Mouse (Mus musculus) CH12.LX (cell line): ENCODE results near the gene Dmbx1. TPM values are rescaled to one million over a fixed set of nuclear protein-coding genes. Genes with fewer than 3 reads are reported as not detected.

ENCODE experiments used
- DNase-seq: peaks from one replicate; pipeline ENCODE4 v3.0.0-alpha.2; 2013; ENCODE audit errors: extremely low read depth
- H3K27ac ChIP-seq: 2 replicates; pipeline ENCODE4 v1.5.1; 2012; ENCODE audit warnings: low read depth, mild to moderate bottlenecking, control low read depth, moderate library complexity; ENCODE audit not compliant: insufficient read depth
- H3K27me3 ChIP-seq: replicated peaks from 2 replicates; pipeline ENCODE3; 2012; ENCODE audit warnings: inconsistent platforms
- H3K36me3 ChIP-seq, 2 experiments: replicated peaks in 1 of 2; 2 replicates each; pipeline versions ENCODE3 to v1.6.1; 2012; ENCODE audit warnings: inconsistent platforms in 1 of 2, low read length in 1 of 2, mild to moderate bottlenecking in 1 of 2, mixed read lengths in 1 of 2, moderate library complexity in 1 of 2; ENCODE audit not compliant: control insufficient read depth in 1 of 2, insufficient read depth in 1 of 2
- H3K4me1 ChIP-seq, 2 experiments: 2 replicates each; pipeline ENCODE4 v1.6.1; 2012; ENCODE audit warnings: inconsistent platforms in 1 of 2, moderate library complexity in 1 of 2; ENCODE audit not compliant: insufficient read depth in 2 of 2, control insufficient read depth in 1 of 2
- H3K4me2 ChIP-seq: 2 replicates; pipeline ENCODE4 v1.6.1; 2012; ENCODE audit warnings: low read depth, mild to moderate bottlenecking, control low read depth; ENCODE audit not compliant: poor library complexity, insufficient read depth, severe bottlenecking
- H3K4me3 ChIP-seq, 3 experiments: fragments of 150-350 bp in 1 of 3; sonication (generic) in 1 of 3; replicated peaks in 1 of 3; 2 replicates each; pipeline versions ENCODE3 to v1.5.1; 2011 to 2012; ENCODE audit warnings: low read depth in 2 of 3, low read length in 2 of 3, mild to moderate bottlenecking in 2 of 3, moderate library complexity in 2 of 3, control low read depth in 1 of 3, improper control_type of control experiment in 1 of 3, inconsistent platforms in 1 of 3, mixed read lengths in 1 of 3; ENCODE audit not compliant: poor library complexity in 1 of 3
- H3K79me2 ChIP-seq: replicated peaks from 2 replicates; pipeline ENCODE4 v1.6.1; 2012; ENCODE audit warnings: mild to moderate bottlenecking, moderate library complexity; ENCODE audit not compliant: control insufficient read depth, poor library complexity, insufficient read depth, severe bottlenecking; ENCODE audit errors: extremely low read depth
- H3K9ac ChIP-seq: 2 replicates; pipeline ENCODE4 v1.6.1; 2012; ENCODE audit warnings: low read depth, mild to moderate bottlenecking, control low read depth, moderate library complexity; ENCODE audit not compliant: insufficient read depth
- H3K9me3 ChIP-seq: replicated peaks from 2 replicates; pipeline ENCODE3; 2012; ENCODE audit warnings: low read length, inconsistent platforms, mixed read lengths
- EP300 ChIP-seq: IDR thresholded peaks from 2 replicates; pipeline ENCODE4 v1.6.1; 2011; ENCODE audit warnings: low read length, improper control_type of control experiment
- ETS1 ChIP-seq: conservative IDR thresholded peaks from 2 replicates; pipeline ENCODE4 v1.6.1; 2012; ENCODE audit warnings: low read depth, mild to moderate bottlenecking, inconsistent platforms, low read length, improper control_type of control experiment, moderate library complexity
- HCFC1 ChIP-seq: IDR thresholded peaks from 2 replicates; pipeline ENCODE4 v1.6.1; 2012; ENCODE audit warnings: low read depth, mild to moderate bottlenecking, inconsistent platforms, low read length, improper control_type of control experiment
- IRF4 ChIP-seq: IDR thresholded peaks from 2 replicates; pipeline ENCODE4 v1.6.1; 2014; ENCODE audit warnings: low read depth, mild to moderate bottlenecking, inconsistent platforms, low read length, improper control_type of control experiment
- MAX ChIP-seq: IDR thresholded peaks from 2 replicates; pipeline ENCODE4 v1.6.1; 2011; ENCODE audit warnings: low read length, improper control_type of control experiment
- MEF2A ChIP-seq: IDR thresholded peaks from 2 replicates; pipeline ENCODE4 v1.6.1; 2014; ENCODE audit warnings: low read depth, mild to moderate bottlenecking, inconsistent platforms, low read length, improper control_type of control experiment, borderline replicate concordance
- MXI1 ChIP-seq: IDR thresholded peaks from 2 replicates; pipeline ENCODE4 v1.6.1; 2011; ENCODE audit warnings: mild to moderate bottlenecking, low read depth, low read length, improper control_type of control experiment
- NRF1 ChIP-seq: IDR thresholded peaks from 2 replicates; pipeline ENCODE4 v1.6.1; 2014; ENCODE audit warnings: low read depth, mild to moderate bottlenecking, inconsistent platforms, low read length, improper control_type of control experiment, moderate library complexity
- PAX5 ChIP-seq: IDR thresholded peaks from 2 replicates; pipeline ENCODE4 v1.6.1; 2012; ENCODE audit warnings: low read length, inconsistent platforms, mixed read lengths
- POLR2A ChIP-seq: IDR thresholded peaks from 2 replicates; pipeline ENCODE4 v1.6.1; 2011; ENCODE audit warnings: low read depth, mild to moderate bottlenecking, improper control_type of control experiment, low read length
- POLR2AphosphoS2 ChIP-seq: IDR thresholded peaks from 2 replicates; pipeline ENCODE4 v1.6.1; 2011; ENCODE audit warnings: low read depth, low read length, improper control_type of control experiment
- RCOR1 ChIP-seq: conservative IDR thresholded peaks from 2 replicates; pipeline ENCODE4 v1.6.1; 2012; ENCODE audit warnings: low read depth, mild to moderate bottlenecking, inconsistent platforms, low read length, improper control_type of control experiment
- TBP ChIP-seq: conservative IDR thresholded peaks from 2 replicates; pipeline ENCODE4 v1.6.1; 2011; ENCODE audit warnings: low read depth, low read length, improper control_type of control experiment
- TCF12 ChIP-seq: IDR thresholded peaks from 2 replicates; pipeline ENCODE4 v1.6.1; 2014; ENCODE audit warnings: low read depth, mild to moderate bottlenecking, inconsistent platforms, low read length, improper control_type of control experiment
- USF1 ChIP-seq: IDR thresholded peaks from 2 replicates; pipeline ENCODE4 v1.6.1; 2014; ENCODE audit warnings: low read depth, mild to moderate bottlenecking, inconsistent platforms, low read length, improper control_type of control experiment
- USF2 ChIP-seq: conservative IDR thresholded peaks from 2 replicates; pipeline ENCODE4 v1.6.1; 2011; ENCODE audit warnings: low read depth, low read length, improper control_type of control experiment
- ZC3H11A ChIP-seq: IDR thresholded peaks from 2 replicates; pipeline ENCODE4 v1.6.1; 2012; ENCODE audit warnings: low read depth, mild to moderate bottlenecking, inconsistent platforms, low read length, improper control_type of control experiment
- ZMIZ1 ChIP-seq: IDR thresholded peaks from 2 replicates; pipeline ENCODE4 v1.6.1; 2012; ENCODE audit warnings: low read depth, mild to moderate bottlenecking, inconsistent platforms, low read length, improper control_type of control experiment
- ZNF384 ChIP-seq: IDR thresholded peaks from 2 replicates; pipeline ENCODE4 v1.6.1; 2012; ENCODE audit warnings: low read depth, low read length, improper control_type of control experiment, inconsistent platforms
- dilution Hi-C: fragments of 300-500 bp; cut with MboI; formaldehyde crosslinking; loops from 2 replicates; pipeline ENCODE4 v1.14.3; 2020; ENCODE audit warnings: low sequenced_read_pairs; ENCODE audit not compliant: extremely low pct_unique_long_range_greater_than_20kb, extremely low pct_ligation_motif_present
- in situ Hi-C: fragments of 300-500 bp; cut with MboI; formaldehyde crosslinking; loops from 3 replicates; pipeline ENCODE4 v1.14.3; 2019; ENCODE audit warnings: low sequenced_read_pairs, low pct_ligation_motif_present, low pct_unique_long_range_greater_than_20kb, mixed read lengths
- polyA plus RNA-seq: library from polyadenylated mRNA; unstranded; fragments of >175 nt; gene quantifications from 2 replicates; pipeline ENCODE4 v1.2.1, GENCODE M21; 2012; ENCODE audit warnings: low read depth; ENCODE audit not compliant: insufficient read length
- total RNA-seq, 2 experiments: library from RNA; depleted of rRNA; stranded (reverse); fragments of 300-350 nt in 1 of 2; fragments of >200 nt in 1 of 2; gene quantifications; 2 replicates each; pipeline ENCODE4 v1.2.3; 2012 to 2014

Dmbx1 gene
- total and polyA plus RNA-seq, 3 experiments, result not detected

GRCm38 (mm10) chr4:115881183-115881582, 58.5 kb downstream of the Dmbx1 start:
- no peak overlapping the region for H3K9ac ChIP-seq
- no peak overlapping the region for H3K4me2 ChIP-seq
- in situ Hi-C loops (no loop called here), dilution Hi-C loops (no loop called here)
- no peaks in the 10 kb centered on the region for H3K4me1 ChIP-seq
- peaks cover 22 to 41% of the 10 kb centered on the region in 2 experiments for H3K36me3 ChIP-seq
- peaks cover 18% of the 10 kb centered on the region for H3K27me3 ChIP-seq
- H3K27ac ChIP-seq, result no peak overlapping the region
- H3K9me3 ChIP-seq, result no peaks in the 10 kb centered on the region
- no peak for DNase-seq
- TF ChIP-seq ETS1, result no peak
- no peak for TF ChIP-seq TBP
- no peak overlapping the region for H3K4me3 ChIP-seq
- H3K79me2 ChIP-seq, result no peaks in the 10 kb centered on the region

DNA sequence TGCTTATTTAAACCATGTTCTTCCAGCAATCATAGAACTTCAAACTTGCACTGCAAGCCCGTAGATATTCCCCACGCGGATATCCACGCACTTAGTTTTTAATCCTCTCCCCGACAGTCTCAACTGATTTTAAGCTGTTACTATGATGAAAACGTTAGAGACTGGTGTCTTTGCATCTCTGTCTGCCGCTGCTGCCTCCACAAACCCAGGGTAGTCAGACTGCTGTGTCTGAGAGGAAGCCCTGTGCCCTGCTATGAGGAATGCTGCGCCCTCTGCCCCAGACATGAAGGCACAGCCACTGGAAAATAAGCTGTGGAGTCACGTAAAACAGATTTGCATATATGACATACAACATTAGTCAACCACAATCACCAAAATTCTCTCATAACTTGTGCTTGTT, 60.9 kb downstream of the Dmbx1 start:
- Histone ChIP-seq H3K4me1 (no peaks in the 10 kb centered on the region), H3K4me2 (no peak overlapping the region), H3K9ac (no peak overlapping the region), H3K27ac (no peak overlapping the region), H3K4me3 (no peak overlapping the region), H3K79me2 (no peaks in the 10 kb centered on the region), H3K27me3 (peaks cover 3% of the 10 kb centered on the region), H3K9me3 (no peaks in the 10 kb centered on the region), H3K36me3 (peaks cover 44 to 65% of the 10 kb centered on the region in 2 experiments)
- no peak for DNase-seq
- in situ Hi-C loops (no loop called here), dilution Hi-C loops (no loop called here)
- TF ChIP-seq RCOR1, result no peak
- no peak for TF ChIP-seq HCFC1
- no peak for TF ChIP-seq ZMIZ1
- TF ChIP-seq EP300, result no peak
- no peak for TF ChIP-seq USF1
- no peak for TF ChIP-seq IRF4
- TF ChIP-seq ZNF384, result no peak
- TF ChIP-seq PAX5, result no peak
- no peak for TF ChIP-seq ZC3H11A

DNA sequence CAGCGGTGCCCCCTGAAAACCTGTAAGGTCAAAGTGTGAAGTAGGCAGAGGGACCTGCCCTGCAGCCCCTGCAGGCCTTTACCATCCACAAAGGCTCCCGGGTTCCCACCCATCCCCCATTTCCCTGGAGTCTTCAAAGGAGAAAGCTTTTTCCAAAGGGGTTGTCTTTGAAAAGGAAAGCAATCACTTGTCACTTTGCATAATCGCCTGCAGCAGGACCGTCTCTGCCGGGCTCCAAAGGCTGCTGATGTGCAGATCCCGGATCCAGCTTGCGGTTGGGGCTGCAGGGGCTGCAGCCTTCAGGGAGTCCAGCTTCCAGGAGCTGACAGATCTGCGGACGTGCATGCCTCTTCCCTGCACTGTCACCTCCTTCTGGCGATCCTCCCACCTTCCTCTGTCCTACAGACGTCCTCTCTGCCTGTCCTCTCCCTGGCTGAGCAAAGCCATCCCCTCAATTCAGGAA, 61.5 kb downstream of the Dmbx1 start:
- no peak overlapping the region for H3K9ac ChIP-seq
- no peak for TF ChIP-seq POLR2AphosphoS2
- TF ChIP-seq USF2, result no peak
- no peak for TF ChIP-seq MEF2A
- TF ChIP-seq MAX, result no peak
- no peak for TF ChIP-seq MXI1
- TF ChIP-seq ZC3H11A, result no peak
- no peak for TF ChIP-seq NRF1
- no peak for TF ChIP-seq ZMIZ1
- TF ChIP-seq IRF4, result no peak
- TF ChIP-seq TCF12, result no peak
- TF ChIP-seq POLR2A, result no peak
- peaks cover 49 to 71% of the 10 kb centered on the region in 2 experiments for H3K36me3 ChIP-seq
- peaks cover 2% of the 10 kb centered on the region for H3K27me3 ChIP-seq
- no peak overlapping the region for H3K27ac ChIP-seq
- no peak overlapping the region for H3K4me3 ChIP-seq
- in situ Hi-C loops, result no loop called here
- H3K4me1 ChIP-seq, result no peaks in the 10 kb centered on the region
- no peak overlapping the region for H3K4me2 ChIP-seq
- no peaks in the 10 kb centered on the region for H3K9me3 ChIP-seq
- DNase-seq, result no peak
- H3K79me2 ChIP-seq, result no peaks in the 10 kb centered on the region
- dilution Hi-C loops, result no loop called here
